Mouse (Mus musculus) kidney, postnatal 36 days (tissue): Measurements from ENCODE around the gene Atg13.

Experiments used
- DNase-seq, 2 experiments: peaks; one replicate each; pipeline ENCODE4 v3.0.0; 2021 to 2022; ENCODE audit warnings: mixed read lengths in 2 of 2

Gene Atg13

DNA sequence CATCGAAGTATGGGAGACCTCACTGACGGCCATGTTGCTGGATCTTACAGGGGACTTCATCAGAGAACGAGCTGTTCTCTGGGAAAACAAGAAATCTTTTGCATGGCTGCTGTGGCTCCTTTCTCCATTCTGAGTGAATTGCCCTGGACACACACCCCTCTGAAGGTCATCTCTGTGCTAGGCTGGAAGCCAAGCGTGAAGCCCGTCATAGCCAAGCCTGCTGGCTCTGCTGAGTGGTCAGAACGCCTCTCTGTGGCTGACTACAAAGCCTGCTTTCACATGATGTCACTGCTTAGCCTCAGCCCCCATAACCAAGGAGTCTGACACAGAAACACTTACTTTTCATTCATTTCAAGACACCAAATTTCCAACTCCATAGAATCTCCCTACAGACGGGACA is 20.9 kb downstream of the Atg13 start:
- peak; percentile 24 to 40 for DNase-seq

DNA sequence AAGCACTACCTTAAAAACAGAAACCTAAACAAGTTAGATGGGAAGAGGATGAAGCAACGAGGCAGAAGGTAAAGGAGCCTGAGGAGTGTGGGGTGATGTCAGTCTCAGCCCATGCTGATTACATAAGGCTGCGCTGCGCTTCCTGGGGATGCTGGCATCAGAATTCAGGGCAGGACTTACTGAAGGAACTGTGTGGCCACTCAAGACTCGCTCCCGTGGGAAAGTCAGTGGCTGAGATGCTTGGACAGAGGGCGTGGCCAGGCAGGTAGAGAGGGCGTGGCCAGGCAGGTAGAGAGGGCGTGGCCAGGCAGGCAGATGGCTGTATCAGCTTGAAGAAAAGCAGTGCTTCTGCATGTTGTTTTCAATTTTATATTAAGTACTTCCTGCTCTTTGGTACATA is 26.5 kb downstream of the Atg13 start:
- DNase-seq, result no peak

DNA sequence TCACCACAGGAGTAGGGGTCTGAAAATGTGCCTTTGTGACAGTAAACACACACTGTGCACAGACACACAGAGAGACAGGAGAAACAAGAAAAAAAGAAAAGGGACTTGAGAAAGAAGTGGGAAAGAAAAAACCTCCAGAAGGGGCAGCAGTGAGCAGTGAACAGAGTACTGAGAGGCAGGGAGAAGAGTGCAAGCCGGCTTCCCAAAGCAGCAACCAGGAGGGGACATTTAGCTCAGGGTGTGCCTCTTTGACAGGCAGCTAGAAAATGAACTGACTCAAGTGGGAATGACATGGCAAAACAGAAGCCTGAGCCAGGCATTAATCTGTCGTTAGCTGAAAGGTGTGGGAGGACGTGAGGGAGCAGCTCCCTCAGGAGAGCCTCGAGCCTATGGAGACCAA is 27.5 kb downstream of the Atg13 start:
- DNase-seq, result peak; percentile 50 to 72

GRCm38 (mm10) chr2:91676961-91677360 is 33.4 kb downstream of the Atg13 start:
- DNase-seq, result no peak

GRCm38 (mm10) chr2:91676420-91676819 is 34.0 kb downstream of the Atg13 start:
- DNase-seq, result no peak

- no peak for DNase-seq
Observed at GRCm38 (mm10) chr2:91674895-91675294, 35.5 kb downstream of the Atg13 start.

DNA sequence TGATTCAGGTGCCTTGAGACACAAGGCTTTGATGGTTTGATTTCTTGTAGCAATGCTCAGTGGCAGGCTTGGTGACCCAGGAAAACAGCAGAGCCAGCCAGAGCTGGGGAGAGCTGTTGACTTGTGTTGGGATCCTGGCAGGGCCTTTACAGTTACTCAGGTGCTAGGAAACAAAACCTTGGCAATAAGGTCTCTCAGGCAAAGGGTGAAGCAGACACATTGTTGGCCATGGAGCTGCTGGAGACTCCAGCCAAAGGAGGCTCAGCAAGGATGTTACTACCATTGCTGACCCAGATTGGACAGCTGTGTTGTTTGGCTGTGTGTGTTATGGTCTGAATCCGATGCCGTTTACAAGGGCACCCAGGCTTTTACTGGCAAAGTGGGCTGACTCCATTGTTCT is 36.8 kb downstream of the Atg13 start:
- DNase-seq, result no peak

DNA sequence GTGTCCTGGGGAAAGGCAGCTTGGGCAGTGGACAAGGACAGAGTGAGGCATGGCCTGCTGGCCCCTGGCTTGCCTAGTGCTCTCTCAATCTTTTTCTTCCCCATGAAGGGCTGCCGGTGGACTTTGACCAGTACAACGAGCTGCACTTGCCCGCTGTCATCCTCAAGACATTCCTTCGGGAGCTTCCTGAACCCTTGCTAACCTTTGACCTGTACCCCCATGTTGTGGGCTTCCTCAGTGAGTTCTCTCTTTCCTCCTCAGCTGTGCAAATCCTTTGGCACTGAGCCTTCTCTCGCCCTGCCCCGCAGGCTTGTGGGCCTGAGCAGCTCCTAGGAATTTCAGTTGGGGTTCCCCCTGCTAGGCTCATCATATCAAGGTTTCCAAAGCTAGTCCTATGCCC is 40.3 kb downstream of the Atg13 start:
- peak; percentile 77 to 85 for DNase-seq

DNA sequence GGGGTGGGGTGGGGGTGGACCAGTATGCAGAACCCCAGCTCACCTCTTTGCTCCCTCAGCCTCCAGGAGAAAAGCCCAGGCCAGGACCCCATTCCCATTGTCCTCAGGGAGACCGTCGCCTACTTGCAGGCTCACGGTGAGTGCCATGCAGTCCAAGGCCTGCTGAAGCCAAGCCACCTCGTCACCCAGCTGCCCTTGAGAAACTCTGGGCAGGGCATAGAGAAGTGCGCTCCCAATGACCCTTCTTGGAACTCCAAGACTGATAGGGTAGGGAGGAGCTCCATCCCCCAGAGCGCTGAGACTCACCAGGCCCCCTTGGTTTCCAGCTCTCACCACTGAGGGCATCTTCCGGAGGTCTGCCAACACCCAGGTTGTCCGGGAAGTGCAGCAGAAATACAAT is 41.0 kb downstream of the Atg13 start:
- no peak for DNase-seq

GRCm38 (mm10) chr2:91667747-91668146 is 42.6 kb downstream of the Atg13 start:
- DNase-seq, result no peak

- DNase-seq, result peak; percentile 36 to 55
Observed at GRCm38 (mm10) chr2:91666386-91666910, 43.9 kb downstream of the Atg13 start.

DNA sequence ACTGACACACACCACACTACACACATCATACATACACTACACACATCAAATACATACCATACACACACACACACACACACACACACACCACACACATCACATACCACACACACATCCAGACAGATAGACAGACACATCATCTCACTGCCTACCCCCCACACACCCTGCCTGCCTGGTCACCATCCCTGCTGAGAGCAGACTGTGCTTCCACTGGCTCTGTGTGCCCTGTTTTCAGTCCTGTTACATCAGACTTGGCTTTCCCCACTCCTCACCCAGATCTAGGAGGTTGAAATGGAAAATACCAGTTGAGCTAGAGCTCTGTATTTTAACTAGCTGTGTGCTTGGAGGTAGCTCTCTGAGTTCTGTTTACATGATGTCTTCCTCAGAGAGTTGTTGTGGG is 45.6 kb downstream of the Atg13 start:
- DNase-seq, result no peak

DNA sequence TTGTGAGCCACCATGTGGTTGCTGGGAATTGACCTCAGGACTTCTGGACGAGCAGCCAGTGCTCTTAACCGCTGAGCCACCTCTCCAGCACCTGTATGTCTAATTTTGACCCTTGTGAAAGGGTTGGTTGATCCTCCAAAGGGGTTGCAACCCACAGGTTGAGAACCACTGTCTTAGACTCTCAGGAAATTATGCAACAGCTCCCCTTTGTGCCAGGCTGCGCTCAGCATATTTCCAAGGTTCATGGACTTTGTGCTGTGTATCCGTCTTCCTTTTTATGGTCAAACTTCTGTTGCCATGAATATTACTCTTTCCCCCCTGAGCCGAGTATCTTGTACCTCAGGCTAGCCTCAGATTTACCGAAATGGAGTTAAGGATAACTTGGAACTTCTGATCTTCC is 49.4 kb downstream of the Atg13 start:
- DNase-seq, result peak; percentile 69 to 77

GRCm38 (mm10) chr2:91659657-91660056 is 50.7 kb downstream of the Atg13 start:
- DNase-seq, result no peak

DNA sequence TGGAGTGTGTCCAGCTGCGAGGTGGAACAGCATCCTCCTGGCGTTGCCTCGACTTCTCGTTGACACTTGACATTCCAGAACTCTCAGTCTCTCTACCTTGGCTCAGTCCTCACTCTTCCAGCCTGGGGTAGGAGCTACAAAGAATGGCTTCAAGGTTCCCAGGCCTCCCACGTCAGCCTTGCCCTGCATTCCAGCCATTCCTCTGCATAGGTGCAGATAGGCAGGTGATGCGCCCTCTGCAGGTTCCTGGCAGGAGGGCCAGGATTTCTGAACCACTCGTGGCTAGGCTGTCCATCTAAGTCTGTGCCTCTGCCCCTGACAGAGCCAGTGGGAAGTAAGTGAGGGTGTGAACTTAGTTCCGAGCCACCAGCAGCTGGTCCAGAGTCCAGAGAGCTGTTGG is 53.6 kb downstream of the Atg13 start:
- DNase-seq, result peak; percentile 65 to 75

DNA sequence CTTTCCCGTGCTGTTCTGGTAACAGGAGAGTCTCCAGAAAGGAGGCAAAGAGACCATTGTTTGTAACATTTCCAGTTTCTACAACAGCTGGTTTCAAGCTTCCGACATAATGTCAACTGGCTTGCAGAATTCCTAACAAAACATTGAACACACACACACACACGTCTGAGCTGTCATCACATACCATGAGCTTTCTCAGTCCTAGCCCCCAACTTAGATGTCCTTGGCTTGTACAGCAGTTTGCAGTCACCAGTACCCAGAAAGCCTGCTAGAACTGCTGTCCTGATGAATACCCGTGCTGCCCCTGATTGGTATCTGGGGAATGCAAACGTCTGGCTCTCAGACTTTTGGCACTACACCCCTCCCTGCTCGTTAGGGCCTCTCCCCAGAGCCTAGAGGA is 54.5 kb downstream of the Atg13 start:
- no peak for DNase-seq

DNA sequence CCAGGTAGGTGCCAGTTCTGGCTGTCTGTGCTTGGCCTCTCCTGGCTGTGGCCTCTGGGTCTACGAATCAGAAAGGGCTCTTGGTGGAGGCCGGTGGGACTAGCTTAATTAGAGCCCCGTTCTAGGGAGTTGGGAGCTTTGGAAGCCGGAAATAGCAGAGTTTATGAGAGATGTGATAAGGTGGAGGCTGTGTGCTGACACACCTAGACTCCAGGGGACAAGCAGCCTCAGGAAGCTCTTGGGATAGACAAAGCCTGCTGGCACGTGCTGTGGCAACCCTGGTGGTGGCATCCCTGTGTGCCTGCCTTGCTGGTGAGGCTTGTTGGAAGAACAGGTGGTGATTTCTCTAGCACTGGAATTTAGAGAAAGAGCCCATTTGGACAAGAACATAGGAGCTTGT is 55.0 kb downstream of the Atg13 start:
- DNase-seq, result no peak

DNA sequence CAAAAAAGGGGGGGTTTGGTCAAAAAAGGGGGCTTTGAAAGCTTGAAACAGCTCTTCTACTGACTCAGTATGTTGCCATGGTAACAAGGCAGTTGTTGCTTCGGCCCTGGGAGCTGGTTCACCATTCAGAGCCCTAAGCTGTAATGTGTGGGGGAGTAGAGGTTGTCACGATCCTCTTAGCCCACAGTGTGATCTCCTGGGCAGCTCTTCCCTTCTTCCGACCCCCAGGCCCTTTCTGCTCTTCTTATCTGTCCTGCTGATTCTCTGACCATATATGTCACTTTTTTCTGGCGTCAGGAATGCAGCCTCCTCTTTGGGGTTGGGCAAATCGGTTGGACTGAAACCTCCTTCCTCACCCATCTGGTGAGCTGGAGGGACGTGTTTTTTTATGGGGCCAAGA is 57.5 kb downstream of the Atg13 start:
- DNase-seq, result no peak

DNA sequence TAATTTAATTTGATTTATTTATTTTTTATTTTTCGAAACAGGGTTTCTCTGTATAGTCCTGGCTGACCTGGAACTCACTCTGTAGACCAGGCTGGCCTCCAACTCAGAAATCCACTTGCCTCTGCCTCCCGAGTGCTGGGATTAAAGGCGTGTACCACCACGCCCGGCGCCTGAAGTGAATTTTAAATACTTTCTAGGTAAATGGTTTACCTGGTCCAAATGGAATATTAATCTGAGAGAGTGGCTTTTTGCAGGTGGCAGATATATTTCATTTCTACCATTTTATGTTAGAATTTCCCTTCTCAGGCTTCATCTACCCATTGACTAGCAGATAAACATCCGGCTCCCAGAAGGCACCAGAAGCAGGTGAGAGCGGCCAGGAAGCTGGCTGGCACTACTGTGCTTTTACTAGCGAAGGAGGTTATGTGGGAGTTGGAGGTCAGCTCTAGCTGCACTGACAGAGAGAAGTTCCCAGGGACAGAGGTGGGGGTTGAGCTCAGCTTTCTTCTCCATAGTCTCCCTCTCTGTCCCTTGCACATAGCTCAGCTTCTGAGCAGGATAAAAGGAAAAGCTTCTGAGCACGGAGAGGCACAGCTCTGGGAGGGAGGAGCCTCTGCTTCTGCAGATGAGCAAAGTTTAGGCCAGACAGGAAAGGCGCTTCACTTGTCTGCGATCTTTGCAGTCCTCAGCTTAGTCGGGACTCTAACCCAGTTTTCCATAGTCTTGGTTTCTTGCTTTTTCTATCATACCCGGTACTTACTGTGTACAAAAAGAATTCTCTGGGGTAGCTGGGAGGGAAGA is 58.7 kb downstream of the Atg13 start:
- DNase-seq, result peak; percentile 46 to 56

DNA sequence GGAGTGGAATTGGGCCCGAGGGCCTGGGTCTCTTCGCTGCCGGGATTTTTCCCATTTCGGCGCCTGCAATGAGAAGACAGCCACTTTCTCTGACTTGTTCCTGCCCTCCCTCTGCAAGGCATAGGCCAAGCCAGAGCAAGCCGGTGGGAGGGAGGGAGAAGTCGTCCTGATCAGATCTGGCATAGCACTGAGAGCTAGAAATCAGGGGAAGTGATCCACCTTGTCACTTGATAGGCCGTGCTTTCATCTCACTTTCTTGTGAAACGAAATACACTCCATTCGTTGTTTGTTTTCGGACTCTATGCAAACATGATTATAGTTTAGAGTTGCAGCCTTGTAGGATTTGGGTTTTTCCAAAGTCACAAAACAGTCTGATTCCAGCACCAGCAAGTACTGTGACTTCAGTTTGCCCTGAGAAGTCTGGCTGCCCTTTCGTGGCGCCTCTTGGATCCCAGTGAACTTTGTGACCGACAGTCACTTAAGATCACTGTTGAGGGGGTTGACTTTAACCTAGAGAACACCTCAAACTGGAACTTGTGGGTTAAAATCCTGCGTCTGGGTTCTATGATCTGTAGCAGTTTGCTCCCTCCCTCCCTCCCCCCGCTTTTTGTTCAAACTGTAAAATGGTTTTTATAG is 59.9 kb downstream of the Atg13 start:
- DNase-seq, result peak; percentile 23 to 35

GRCm38 (mm10) chr2:91649553-91650359 is 60.6 kb downstream of the Atg13 start, which contains the start of the genes Zfp408 and Arhgap1:
Gene Zfp408, minus strand, starts transcription at chr2:91649791.
Gene Arhgap1, plus strand, starts transcription at chr2:91649860.
- peak; percentile 99 for DNase-seq

- DNase-seq, result no peak
Observed at GRCm38 (mm10) chr2:91649152-91649551, 61.2 kb downstream of the Atg13 start.

- DNase-seq, result peak; percentile 61 to 85
Observed at GRCm38 (mm10) chr2:91646733-91647132, 63.6 kb downstream of the Atg13 start.
